Mouse (Mus musculus) right cerebral cortex, postnatal 10 days (tissue): Measurements from ENCODE around the gene Gm20441.
"Not testable (repeated sequence)": the region's sequence is repeated elsewhere in the genome, so short reads cannot be mapped to it uniquely, and the experiment has no call there.

Source experiments
- DNase-seq, 2 experiments: peaks; one replicate each; pipeline ENCODE4 v3.0.0; 2021; ENCODE audit warnings: low spot score in 2 of 2

The Gm20441 gene

GRCm38 (mm10) chr10:75779206-75780174 lies 1.3 kb downstream of the Gm20441 start:
- DNase-seq = no peak

GRCm38 (mm10) chr10:75777885-75778284 lies 2.9 kb downstream of the Gm20441 start:
- no peak for DNase-seq

DNA sequence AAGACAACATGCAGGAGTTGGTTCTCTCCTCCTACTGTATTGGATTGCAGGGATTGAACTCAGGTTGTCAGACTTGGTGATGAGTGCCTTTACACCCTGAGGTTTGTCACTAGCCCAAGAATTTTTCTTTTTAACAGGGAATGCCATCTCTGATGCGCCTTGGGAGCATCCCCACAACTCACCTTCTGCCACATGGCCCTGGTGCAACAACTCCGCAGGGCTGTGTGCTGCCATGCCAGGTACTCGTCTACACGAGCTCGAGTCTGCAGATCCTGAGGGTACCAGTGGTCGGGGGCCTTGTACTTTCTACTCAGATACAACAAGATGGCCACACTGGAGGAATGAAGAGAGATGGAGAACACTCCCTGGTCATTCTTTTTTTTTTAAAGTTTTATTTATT lies 4.2 kb downstream of the Gm20441 start:
- DNase-seq = no peak

DNA sequence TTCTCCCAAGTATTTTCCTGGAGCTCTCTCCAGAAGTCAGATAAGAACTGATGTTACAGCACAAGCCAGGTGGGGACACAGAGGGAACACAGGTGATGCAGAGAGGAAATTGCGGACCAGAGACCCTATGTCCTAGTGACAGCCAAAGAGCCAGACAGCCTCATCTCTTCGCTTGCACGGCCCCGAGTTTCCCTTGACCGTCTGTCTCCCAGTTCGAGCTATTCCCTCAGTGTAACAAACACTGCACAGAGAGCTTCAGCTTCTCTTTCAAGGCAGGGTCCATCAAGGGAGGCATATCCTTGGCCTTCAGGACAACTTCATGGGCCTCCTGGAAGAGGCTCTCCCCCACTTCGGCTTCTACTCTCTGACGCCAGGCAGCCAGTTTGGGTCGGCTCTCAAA lies 6.2 kb downstream of the Gm20441 start:
- DNase-seq = no peak

DNA sequence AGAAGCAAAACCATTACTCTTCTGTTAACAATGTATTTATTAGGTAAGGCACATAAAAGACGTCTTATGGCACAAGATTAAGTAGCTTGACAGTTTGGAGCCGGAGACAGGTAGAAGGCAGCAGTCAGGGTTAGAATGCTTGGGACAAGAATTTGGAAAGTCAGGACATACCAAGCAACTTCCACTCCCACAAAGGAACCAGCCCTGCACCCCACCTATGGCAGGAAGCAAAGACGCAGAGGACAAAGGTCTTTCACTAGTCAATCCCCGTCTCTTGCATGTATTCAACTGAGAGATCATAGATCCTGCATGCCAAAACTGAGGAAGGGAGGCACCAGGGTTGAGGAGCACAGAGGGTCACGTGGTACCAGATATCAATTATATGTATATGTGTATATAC lies 6.7 kb downstream of the Gm20441 start:
- no peak for DNase-seq

DNA sequence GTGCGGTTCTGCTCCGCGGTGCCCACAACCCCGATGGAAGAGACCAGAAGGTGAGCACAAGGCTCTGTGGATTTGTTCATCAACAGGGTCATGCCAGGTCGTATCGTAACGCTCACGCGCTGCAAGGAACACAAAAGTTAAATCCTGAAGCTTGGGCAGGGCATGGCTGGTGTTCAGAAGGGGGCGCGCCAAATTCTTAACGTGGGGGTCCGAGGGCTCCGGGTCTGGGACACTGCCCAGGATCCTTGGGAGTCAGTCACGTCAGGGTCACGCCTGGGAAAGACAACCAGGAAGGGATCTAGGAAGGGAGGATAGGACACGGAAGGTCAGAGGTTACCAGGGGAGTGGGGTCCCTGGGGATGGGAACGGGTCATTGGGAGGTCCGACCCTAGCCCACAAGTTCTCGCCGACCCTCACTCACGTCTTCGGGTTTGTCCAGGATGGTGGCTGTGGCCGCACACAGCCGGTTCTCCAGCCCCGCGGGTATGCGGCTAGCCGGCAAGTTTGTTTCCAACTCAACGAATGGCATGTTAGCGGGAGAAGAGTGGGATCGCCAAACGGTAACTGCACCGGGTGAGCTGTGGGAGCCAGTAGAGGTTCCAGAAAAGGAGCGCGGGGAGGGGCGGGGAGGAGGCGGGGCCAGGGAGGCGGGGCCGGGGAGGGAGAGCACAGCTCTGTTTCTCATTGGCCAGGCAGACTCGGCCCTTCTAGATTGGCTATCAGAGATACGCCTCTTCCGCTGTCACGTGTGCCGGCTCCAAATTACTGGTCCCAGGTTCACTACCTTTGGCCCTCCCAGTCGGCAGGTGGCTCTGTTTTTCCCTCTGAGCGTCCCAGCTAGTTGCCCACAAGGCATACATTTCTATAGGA lies 7.7 kb downstream of the Gm20441 start, which contains the start of gene Ddt:
Ddt (minus strand) TSS at position 620 of the 870 bp plus-strand sequence.
- DNase-seq = peak; percentile 91 to 94

DNA sequence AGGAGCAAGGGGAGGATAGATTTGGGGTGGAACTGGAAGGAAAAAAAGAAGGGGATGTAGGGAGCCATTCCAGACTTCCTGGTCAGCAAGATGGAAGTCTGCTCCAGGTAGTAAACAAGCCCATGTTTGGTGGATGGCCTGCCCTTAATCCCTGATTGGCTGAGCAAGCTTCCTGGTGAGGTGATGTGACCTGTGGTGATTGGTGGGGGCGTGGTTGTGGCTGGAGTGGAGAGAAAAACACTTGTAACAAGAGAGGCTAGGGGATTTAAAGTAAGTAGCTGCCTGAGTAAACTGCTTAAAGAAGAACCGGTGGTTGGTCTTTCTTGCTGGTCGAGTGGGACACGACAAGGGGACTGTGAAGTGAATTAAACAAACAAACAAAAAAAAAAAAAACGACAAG lies 13.0 kb downstream of the Gm20441 start:
- DNase-seq = not testable (repeated sequence)

DNA sequence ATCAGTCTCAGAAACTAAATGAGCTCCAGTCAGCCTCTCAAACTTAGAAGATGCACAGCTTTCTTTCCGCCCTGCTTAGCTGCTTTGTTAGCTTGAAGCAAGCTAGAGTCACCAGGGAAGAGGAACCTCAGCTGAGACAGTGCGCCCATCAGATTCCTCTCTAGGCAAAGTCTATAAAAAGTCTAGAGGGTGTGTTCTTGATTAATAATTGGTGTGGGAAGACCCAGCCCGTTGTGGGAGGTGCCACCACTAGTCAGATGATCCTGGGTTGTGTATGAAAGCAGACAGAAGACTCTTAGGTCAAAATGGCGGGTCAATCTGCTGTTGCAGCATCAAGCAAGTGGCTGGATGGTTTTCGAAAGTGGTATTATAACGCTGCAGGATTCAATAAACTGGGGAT lies 13.9 kb downstream of the Gm20441 start:
- DNase-seq = no peak

- peak; percentile 68 to 72 for DNase-seq
Measured at GRCm38 (mm10) chr10:75764519-75765473, 16.0 kb downstream of the Gm20441 start.

DNA sequence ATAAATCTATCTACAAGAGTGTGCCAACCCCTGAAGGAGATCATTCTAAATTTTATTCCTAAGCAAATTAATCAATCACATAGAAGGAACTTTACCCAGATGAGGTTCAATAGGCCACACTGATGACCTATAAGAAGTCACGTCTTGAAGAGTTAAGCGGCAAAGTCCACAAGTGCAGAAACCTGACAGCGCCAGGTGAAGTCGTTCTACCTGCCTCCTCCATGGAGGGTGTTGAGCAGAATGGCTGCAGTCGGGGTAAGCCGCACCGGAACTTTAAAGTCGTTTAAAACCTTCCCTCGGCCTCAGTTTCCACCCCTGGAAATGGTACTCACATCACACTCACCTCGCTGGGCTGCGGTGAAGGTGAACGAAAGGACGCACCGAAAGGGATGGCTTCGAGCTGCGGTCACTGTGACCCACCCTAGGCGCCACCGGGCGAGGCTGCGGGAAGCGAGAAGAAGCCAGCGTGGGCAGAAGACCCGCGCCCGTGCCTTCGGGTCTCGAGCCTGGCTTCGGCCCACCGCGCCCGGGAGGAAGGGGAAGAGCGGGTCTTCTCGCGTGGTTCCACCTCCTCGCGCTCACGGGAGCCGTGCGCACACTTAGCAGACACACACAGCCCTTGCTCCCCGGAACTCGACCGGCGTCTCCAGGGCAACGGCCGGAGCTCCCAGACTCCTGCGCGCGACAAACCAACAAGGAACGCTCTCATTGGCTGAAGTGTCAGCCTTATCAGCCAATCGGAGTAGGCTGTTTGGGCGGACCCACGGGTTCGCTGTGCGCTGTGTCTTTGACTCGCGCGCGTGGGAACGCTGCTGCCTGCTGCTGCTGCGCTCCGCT lies 16.9 kb downstream of the Gm20441 start, which contains the start of gene Cabin1:
Cabin1 (minus strand) TSS at position 660 of the 837 bp plus-strand sequence.
- peak; percentile 99 for DNase-seq

- DNase-seq = no peak
Measured at GRCm38 (mm10) chr10:75762413-75762812, 18.3 kb downstream of the Gm20441 start.

- DNase-seq = no peak
Measured at GRCm38 (mm10) chr10:75760311-75760710, 20.4 kb downstream of the Gm20441 start.

DNA sequence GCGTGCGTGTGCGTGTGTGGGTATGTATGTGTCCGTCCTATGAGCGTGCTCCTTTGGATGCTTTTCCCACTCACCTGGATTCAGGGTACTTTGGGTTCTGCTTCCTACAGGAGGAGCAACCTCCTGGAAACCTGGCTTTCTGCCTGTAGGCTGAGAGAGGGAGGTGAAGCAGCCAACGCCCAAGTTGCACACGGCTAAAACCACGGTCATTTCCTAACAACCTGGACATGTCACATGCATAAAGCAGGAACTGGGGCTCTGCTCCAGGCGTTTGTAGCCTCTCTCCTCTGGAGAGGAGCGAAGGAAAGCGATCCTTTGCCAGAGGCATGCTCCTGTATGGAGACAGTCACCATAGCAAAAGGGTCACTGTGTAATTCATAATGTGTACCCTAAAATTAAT lies 24.0 kb downstream of the Gm20441 start:
- DNase-seq = no peak

DNA sequence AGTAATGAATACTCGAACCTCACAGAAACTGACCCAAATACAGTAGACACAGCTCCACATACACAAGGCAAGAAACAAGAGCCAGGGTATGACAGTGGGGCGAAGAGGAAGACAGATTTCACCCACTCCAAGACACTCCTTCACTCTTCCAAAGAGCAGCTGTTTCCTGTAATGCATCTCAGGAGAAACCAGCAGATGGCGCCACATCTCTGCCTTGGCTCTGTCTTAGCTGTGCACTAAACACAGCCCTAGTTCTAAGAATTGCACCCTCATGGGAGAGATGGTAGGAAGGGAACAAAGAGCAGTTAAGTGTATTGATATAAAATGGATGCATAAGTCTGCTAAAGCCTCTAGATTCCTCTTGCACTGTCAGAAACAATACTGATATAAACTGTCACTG lies 36.7 kb downstream of the Gm20441 start:
- peak; percentile 89 to 91 for DNase-seq

DNA sequence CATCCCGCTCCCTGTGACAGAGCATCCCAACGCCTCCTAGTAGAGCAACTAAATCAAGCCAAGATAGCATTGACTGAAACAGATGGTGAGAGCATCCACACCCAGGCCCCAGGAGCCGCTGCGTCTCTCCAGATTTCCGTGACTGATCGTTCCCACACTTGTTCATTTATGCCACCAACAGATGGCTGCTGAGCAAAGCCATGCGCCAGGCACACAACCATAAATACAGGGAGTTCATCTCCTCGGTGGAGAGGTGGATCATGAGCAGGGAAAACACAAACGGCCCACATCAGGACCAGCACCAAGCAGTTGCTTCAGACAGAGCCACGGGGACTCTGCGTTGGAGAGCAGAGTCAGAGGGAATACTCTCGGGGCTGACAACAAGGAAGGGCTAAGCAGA lies 37.4 kb downstream of the Gm20441 start:
- peak; percentile 74 to 84 for DNase-seq

DNA sequence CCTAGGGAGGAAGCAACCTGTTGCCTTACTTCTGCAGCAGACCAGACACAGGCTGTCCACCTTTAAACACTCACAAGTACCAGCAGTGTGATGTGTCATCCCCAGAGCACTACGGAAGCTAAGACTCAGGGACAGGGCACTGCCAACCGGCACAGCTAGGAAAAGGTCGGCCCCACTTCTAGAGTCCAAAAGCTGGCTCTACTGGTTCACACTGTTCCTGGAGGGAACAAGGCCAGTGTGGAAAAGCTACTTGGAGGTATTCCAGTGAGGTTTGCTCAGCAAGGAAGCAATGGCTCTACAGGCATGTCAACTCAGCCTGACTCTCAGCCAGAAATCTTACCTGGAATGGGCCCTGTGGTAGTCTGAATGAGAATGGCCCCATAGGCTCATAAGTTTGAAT lies 39.9 kb downstream of the Gm20441 start:
- DNase-seq = no peak

GRCm38 (mm10) chr10:75725449-75725848 lies 55.3 kb downstream of the Gm20441 start:
- no peak for DNase-seq
